Mouse (Mus musculus): ENCODE results near the gene 4930435E12Rik.

DNA sequence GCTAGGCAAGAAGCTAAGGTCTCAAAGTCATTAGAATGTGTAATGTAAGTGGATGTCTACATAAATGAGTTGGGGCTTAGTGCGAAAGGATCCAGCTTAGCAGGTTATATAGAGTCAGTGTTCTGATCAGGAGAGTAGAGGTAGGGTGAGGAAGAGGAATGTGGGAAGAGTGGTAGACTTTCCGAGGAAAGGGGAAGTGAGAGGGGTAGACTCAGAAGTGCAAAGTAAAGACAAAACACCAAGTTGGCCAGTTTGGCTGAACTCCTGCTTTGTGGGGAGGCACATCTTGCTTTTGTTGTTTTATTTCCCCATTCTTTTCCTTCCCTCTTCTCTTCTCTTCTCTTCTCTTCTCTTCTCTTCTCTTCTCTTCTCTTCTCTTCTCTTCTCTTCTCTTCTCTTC is 39.5 kb downstream of the 4930435E12Rik start:
- TF ChIP-seq CTCF (IDR thresholded peaks at IDR 0.05 in 2 of 3, conservative IDR thresholded peaks at IDR 0.05 in 1 of 3; ENCODE audit: control insufficient read depth in 1 of 3, insufficient read depth in 1 of 3, low read depth in 2 of 3, low read length in 3 of 3, poor library complexity in 1 of 3, severe bottlenecking in 1 of 3): no peak
- no peak for TF ChIP-seq MYC (IDR thresholded peaks at IDR 0.05; ENCODE audit: low read depth, low read length)
- TF ChIP-seq MAX (IDR thresholded peaks at IDR 0.05; ENCODE audit: low read length): no peak
- TF ChIP-seq POLR2A (IDR thresholded peaks at IDR 0.05; ENCODE audit: control insufficient read depth in 1 of 2, insufficient read depth in 1 of 2, low read depth in 1 of 2, low read length in 2 of 2, poor library complexity in 1 of 2): no peak
- TF ChIP-seq UBTF (IDR thresholded peaks at IDR 0.05; ENCODE audit: borderline replicate concordance, insufficient read depth, low read depth, low read length): no peak
- no peak for TF ChIP-seq GATA1 (IDR thresholded peaks at IDR 0.05; ENCODE audit: low read depth, low read length)
- TF ChIP-seq JUND (IDR thresholded peaks at IDR 0.05; ENCODE audit: low read depth, low read length): no peak
- TF ChIP-seq KAT2A (conservative IDR thresholded peaks at IDR 0.05; ENCODE audit: low read depth, low read length): no peak
- TF ChIP-seq MAFK (IDR thresholded peaks at IDR 0.05; ENCODE audit: borderline replicate concordance, low read depth, low read length): no peak
- no peak for TF ChIP-seq ZC3H11A (IDR thresholded peaks at IDR 0.05; ENCODE audit: low read depth, low read length)
- TF ChIP-seq TAL1 (IDR thresholded peaks at IDR 0.05; ENCODE audit: low read length): no peak

Measured in MEL (cell line).